Mouse (Mus musculus) lung, adult 2 months (tissue): ENCODE data around the gene Ift43.

Experiments used
- CTCF ChIP-seq: fragments of 200-500 bp; IDR thresholded peaks from 2 replicates; pipeline ENCODE4 v1.5.1; 2011; ENCODE audit warnings: mild to moderate bottlenecking, low read length, control low read depth; ENCODE audit not compliant: insufficient read depth
- POLR2A ChIP-seq: fragments of 200-500 bp; IDR thresholded peaks from 2 replicates; pipeline ENCODE4 v1.6.1; 2011; ENCODE audit warnings: low read depth, mild to moderate bottlenecking, control low read depth, low read length, borderline replicate concordance; ENCODE audit errors: extremely low read depth

- TF ChIP-seq CTCF: no peak
- TF ChIP-seq POLR2A: no peak
These were observed 94.5 kb downstream of the Ift43 start for GRCm38 (mm10) chr12:86176675-86177339.
